Mouse (Mus musculus) T-cell, adult 66 days (primary cell): ENCODE measurements around the gene 4921530L21Rik. TPM values are rescaled to one million over a fixed set of nuclear protein-coding genes. Genes with fewer than 3 reads are reported as not detected.

Source experiments
- total RNA-seq, 2 experiments: library from RNA; stranded (reverse); gene quantifications; 3 replicates in 1 of 2; 4 replicates in 1 of 2; pipeline ENCODE4 v1.2.4; 2023

4921530L21Rik gene
- total RNA-seq = not detected

GRCm38 (mm10) chr14:95880954-95881353, at the start of gene 4921530L21Rik:
4921530L21Rik (plus strand) TSS chr14:95881254.

